Mouse (Mus musculus): ENCODE data around the gene Pde4d.

GRCm38 (mm10) chr13:108604213-108604612 is 154.5 kb downstream of the Pde4d start:
- TF ChIP-seq CTCF (IDR thresholded peaks at IDR 0.05; ENCODE audit: low read depth), result no peak
- TF ChIP-seq EP300 (optimal IDR thresholded peaks at IDR 0.05), result no peak

Measured in stomach, postnatal 0 days (tissue).